Mouse (Mus musculus) spleen, embryonic (tissue): ENCODE data around the gene Stfa2.
"Not testable (repeated sequence)": the region's sequence is repeated elsewhere in the genome, so short reads cannot be mapped to it uniquely, and the experiment has no call there.

Source experiments
- CTCF ChIA-PET: fragments of 350-600 bp; sonication (Branson Sonifier 250); formaldehyde crosslinking; loops from one replicate; lab custom pipeline; 2022; lab: Charles Lee

Gene Stfa2

GRCm38 (mm10) chr16:36408357-36408756, at the start of gene Stfa2:
Gene Stfa2, minus strand, starts transcription at chr16:36408457.
- CTCF ChIA-PET = no interaction called here

- CTCF ChIA-PET = no interaction called here
Observed at GRCm38 (mm10) chr16:36455342-36455802, 47.1 kb upstream of the Stfa2 start, which contains the start of gene Stfa3. Gene Stfa3, minus strand, starts transcription at chr16:36455392.

GRCm38 (mm10) chr16:36420979-36421378, 12.7 kb upstream of the Stfa2 start:
- CTCF ChIA-PET = not testable (repeated sequence)

- CTCF ChIA-PET = no interaction called here
Observed at GRCm38 (mm10) chr16:36389060-36389459, 19.2 kb downstream of the Stfa2 start.

- CTCF ChIA-PET = not testable (repeated sequence)
Observed at GRCm38 (mm10) chr16:36367648-36368047, 40.6 kb downstream of the Stfa2 start, which contains the start of gene BC100530. Gene BC100530, minus strand, starts transcription at chr16:36367748.
